Mouse (Mus musculus) gastrocnemius, adult 8-10 months (tissue): ENCODE results near the gene Pde4d. TPM values are rescaled to one million over a fixed set of nuclear protein-coding genes. Genes with fewer than 3 reads are reported as not detected.

ENCODE experiments used
- DNase-seq, 2 experiments: peaks; one replicate each; pipeline ENCODE4 v3.0.0; 2022; ENCODE audit warnings: low spot score in 2 of 2
- total RNA-seq, 4 experiments: library from RNA; stranded (reverse); gene quantifications; 2 replicates each; pipeline ENCODE4 v1.2.4; 2022

Pde4d gene
- total RNA-seq, 4 experiments from 2014 or later = 257 to 339 (median 308) TPM

DNA sequence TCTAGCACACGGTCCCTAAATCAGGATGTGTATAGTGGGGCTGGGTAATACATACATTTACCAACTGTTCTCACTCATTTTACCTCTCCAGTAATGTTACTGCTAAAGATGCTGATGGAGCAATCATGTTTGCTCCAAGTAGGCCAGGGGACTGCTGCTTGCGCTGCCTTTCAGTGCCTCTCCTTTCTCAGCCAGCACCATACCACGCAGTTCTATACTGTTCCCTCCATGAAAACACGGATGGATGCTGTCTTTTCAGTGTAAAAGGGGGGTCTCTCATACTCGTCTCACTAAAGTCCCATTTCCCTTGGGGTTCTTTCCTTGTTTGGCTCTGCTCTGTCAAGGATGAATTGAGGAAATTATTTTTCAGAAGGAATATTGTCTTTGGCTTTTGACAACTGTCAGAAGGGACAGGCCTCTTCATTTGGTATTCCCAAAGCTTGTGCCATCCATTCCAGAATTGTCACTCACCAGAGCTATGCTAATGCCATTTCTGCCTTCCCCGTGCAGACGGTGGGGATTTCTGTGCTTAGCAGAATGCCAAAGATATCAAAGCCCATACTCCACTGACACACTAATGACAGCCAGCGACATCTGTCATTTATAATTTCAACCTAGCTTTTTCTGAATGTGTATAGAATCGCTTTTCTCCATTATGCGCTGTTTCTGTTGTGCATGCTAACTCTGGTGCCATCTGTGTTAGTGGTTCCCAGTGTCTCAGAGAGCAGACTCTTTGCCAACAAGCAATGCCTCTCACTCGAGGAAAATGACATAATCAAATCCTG lies 1099.2 kb downstream of the Pde4d start:
- no peak for DNase-seq

DNA sequence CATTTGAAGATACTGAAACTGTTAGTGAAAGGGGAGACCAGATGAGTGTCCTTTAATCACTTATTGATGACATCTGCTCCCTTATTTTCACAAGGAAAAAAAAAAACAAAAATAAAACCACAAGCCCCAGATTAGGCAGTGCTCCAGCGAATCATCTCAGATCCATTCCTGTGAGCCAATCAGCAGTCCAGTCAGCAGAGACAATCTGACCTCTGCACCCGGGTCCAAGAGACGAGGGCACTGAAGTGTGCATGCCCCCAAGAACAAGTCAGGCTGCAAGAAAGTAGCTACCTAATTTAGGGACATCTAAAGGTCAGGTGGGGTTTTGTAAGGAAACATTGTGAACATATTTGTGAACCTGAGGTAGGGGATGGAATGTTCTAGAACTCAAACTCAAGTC lies 1102.1 kb downstream of the Pde4d start:
- DNase-seq = no peak

DNA sequence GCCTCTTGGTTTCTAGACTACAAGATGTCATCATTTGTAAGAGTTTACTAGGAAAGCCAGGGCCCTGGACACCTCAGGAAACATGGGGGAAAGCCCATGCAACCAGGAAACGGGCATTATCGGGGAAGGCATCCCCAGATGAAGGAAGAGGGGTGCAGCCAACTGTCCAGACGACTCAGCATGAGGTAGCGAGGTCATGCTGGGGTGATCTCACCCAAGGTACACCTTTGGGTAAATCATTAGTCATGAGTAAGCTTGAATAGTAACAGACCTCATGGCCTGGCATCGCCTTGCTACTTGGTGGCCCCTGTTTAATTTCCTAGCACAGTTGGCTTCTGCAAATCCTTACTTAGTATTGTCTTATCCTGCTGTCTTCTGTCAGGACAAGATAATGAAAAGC lies 1105.8 kb downstream of the Pde4d start:
- no peak for DNase-seq

DNA sequence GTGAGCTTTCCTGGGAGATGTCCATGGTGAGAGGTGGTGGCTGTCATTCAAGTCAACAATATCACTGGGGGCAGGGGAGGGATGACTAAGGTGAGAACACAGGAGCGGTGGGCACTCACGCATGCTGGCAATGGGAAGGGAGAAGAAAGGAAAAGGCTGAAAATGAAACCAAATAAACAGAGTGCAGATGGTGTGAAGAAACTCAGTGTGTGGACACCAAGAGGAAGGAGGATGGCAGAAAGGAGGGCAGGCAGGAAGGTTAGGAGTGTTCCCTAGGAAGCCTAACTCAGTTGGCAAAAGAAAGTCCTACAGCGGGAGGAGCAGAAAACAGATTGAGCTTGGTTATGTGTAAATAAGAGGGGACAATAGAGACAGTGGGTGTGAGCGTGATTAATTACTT lies 1107.1 kb downstream of the Pde4d start:
- no peak for DNase-seq

DNA sequence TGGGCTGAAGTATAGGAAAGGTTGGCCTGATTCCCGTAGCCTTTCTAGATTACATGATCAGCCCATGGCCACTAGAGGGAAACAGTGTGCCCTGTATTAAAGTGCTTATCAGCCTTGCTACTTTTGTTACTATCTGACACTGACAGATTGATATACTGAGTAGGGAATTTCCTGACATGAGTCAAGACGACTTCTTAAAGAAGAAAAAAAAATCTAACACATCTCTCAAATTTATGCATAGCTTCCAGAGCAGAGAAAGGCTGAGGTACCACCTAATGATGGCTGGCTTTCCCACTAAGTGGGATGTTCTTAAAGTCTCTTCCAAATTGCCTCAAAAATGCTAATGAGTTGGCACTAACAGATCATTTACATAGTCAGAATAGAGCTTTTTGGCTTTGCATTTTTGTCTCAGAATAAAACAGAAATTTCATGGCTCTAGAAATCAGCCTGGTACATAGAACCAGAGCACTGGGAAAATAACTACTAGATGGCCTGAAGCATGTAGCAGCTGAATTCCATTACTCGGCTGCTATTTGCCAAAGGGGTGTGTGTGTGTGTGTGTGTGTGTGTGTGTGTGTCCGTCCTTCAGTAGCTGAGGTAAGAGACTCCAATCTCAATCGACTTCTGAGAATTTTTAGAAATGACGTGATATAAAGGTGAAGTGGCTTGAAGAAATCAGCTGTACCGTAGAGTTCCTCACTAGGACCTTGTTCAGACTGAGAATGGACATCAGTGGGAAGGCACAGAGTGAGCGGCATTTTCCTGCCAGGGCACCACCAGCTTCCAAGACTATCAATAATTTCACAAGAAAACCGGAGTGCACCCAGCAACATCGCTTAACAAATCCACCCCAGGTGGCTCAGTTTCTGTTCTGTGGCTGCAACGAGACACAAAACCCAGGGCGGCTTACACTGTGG lies 1108.9 kb downstream of the Pde4d start:
- no peak for DNase-seq

DNA sequence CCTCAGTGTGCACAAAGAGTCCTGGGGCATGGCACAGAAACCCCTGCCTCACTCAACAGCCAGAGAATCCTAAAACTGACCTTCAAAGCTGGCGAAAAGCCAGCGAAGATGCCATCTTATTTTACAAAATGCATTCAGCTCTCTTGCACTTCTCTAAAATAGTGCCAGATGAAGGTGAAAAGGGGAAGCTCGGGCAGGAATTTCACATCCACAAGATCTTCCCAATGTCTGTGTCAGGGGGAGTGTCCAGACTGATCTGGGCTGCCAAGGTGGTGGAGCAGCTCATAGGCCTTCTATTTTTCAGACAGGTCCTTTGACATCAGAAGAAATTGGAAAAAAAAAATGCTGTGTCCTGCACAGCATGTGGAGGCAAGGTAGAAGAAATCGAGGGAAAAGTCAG lies 1110.5 kb downstream of the Pde4d start:
- no peak for DNase-seq

DNA sequence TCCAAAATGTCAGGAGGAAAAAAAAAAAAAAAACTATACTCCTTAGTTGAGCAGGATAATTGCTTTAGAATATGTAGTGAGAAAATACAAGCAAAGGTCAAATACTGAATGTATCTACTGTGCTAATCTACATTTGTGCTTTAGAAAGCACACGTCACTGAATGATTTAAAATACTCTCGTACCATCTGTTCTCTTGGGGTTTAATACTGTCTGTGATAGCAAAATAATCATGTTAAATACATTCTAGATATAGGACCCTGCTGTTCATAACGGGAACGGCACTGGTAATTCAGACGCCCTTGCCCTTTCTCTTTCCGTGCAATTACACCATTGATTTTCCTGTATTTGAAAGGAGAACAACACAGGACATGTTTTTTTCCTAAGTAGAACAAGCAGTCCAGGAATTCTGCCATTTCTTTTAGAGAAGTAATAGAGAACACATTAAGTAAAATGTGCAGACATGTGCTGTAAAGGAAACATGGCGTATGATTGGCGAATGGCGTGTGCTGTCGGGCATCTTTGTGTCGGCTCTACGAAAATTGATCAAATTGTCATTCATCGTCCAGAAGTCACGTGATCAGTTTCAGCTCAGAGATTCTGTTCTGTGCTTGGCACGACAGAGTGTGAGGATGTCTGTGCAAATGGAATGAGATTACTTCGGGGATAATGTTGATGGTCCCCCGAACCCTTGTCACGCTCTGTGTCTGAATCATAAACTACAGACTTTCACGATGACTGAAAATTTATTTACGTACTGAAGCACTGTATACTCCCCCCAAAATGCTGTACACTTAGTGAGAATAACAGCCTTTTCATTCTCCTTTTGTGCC lies 1119.1 kb downstream of the Pde4d start:
- no peak for DNase-seq

DNA sequence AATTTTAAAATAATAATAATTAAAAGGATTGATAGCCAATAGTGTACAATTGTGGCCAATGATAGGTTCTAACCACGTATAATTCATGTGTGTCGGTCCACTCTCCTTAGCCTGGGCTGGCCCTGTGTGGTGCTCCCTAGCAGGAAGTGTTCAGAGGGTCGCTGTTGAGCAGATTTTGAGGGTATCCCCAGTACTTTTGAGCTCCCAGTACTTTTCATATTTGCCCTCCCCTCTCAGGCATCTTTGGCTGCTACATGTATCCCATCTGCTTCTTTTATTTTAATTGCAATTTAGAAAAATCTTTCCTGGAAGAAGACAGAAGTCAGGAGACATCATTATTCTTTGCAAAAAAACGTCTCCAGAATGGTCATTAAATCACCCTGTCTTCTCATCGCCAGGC lies 1119.7 kb downstream of the Pde4d start:
- DNase-seq = no peak

DNA sequence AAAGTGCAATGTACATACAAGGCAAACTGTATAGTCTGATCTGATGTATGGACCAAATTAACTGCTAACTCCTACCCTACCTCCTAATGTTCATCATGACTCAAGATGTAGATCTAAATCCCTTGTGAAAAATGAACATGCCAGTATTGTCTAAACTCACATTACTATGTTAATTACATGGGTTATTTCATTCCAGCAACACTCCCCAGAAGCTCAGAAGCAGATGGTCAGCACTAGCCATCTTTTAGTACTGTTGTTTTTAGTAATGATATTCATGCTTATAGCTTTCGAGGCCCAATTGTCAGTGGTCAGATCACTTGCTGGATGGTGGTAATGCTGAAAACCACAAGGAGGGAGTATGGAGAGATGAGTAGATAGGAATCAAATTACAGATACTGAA lies 1127.0 kb downstream of the Pde4d start:
- no peak for DNase-seq

DNA sequence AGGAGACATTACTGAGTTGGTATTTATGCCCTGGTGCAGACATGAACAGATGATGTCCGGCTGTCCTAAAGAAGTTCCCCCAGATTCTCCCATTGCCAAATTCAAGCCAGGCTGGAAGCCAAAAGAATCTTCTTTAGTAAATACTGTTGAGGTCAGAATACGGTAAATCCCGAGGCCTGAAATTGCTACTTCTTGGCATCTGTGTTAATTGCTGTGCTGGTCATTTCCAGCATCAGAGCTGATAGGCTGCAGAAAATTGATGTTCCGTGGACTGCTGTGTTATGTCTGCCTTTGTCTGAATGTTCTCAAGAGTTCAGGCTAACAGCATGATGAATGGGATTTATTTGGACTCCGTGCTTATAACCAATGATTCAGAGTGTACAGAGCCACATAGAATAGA lies 1127.7 kb downstream of the Pde4d start:
- DNase-seq = no peak

DNA sequence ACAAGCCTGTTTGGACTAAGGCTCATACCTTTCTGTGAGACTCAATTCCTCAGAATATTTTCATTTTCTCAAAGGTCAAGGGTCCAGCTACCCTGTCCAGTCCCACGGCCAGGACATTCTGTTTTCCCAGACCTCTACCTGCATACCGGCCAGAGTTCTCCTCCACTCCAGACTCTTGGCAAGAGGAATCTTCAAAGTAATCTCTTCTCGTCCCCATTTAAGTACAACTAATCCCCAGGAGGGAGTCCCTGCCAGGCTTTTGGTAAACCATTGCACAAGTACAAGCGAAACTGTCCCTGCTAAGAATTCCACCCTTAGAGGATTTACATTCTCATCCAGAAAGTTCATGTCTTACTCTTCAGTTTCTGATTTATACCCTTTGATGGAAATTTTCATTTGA lies 1128.2 kb downstream of the Pde4d start:
- DNase-seq = no peak

DNA sequence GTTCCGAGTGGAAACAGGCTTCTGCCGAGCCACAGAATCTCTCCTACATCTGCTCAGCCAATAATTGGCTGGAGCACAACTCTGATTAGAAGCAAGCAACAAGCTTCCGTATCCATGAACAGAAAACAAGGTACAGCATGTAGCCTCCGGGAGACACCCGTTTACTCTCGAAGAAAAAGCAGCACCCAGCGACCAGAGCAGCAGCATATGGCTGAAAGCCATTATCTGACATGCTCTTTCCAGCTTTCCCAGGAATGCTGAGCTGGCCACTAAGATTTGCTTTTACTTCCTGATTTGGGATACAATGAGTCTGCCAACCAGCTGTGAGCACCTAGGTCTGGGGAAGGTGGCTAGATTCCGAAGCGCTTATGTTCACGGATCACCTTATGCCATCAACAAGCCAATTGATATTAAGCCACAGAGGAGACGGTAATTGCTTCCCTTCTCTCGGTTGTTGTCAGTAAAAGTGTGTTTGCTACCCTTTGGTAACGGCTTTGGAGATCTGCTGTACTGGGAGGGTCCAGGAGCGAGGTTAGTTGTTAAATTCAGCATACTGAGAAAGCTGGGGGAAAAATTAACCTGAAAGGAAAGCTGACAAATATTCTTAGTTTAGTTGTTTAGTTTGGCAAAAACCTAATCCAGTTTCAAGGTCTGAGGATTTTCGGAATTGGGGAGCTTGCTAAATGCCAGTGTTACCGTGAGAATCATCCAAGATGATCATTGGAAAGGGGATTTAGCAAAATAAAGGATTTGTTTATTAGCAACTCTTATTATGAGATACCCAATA lies 1131.7 kb downstream of the Pde4d start:
- DNase-seq = no peak

DNA sequence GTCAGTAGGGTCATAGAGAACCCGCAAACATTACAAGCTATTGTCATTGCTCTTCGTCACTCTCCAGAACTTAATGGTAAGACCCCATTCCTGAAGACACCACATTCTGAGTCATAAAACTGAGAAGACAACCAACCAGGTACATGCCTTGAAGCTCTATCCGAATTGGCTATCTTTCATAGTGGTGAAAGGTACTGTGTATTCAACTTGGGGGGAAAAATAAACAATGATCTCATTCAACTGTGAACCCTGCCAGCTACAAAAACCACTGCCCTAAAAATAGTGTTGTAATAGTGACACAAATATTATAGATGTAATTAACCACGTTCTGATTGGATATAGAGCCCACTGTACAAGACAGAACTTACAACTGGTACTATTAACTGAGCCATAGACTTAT lies 1140.3 kb downstream of the Pde4d start:
- DNase-seq = no peak

DNA sequence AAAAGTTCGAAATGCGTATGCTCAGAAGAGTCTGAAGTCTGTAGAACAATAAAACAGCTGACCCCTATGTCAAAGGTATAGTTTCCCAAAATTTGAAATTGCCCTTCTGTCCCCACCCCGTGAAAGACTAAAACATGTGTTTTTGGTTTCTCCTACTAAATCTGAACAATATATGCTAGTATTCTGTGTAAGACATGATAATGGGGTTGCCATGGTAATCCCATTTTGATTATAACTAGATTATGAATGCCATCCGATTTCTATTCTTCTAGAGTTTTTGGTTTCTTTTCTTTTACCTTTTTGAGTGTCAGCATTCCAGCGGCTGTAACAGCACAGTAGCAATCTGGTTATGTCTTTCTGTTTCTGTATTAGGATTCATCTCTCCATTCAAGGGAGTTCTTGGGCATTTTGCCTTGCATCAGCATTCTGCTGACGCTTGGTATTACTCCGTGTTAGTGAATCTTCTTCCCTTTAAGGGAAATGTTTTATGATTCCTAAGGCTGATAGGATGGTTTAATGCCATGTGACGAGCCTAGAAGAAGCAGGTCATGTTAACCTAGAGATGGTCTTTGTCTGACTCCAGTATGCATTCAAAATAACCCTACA lies 1142.5 kb downstream of the Pde4d start:
- no peak for DNase-seq

DNA sequence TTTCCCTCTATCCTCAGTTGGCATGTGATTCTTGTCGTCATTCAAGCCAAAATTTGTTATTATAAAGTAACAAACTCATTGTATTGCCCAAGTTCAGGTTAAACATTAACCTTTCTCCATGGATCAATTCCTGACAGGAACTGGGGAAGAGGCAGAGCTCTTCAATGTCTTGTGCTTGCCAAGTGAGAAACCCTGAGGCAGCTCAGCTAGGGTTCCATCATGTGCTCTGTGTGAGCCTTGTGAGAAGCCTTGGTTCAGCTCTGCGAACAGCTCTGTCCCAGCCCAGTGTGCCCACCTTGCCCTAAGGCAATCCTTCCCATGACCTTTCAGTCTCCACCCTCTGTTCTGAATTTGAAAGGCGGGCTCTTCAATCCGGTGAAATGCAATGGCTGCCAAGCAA lies 1150.0 kb downstream of the Pde4d start:
- DNase-seq = no peak

DNA sequence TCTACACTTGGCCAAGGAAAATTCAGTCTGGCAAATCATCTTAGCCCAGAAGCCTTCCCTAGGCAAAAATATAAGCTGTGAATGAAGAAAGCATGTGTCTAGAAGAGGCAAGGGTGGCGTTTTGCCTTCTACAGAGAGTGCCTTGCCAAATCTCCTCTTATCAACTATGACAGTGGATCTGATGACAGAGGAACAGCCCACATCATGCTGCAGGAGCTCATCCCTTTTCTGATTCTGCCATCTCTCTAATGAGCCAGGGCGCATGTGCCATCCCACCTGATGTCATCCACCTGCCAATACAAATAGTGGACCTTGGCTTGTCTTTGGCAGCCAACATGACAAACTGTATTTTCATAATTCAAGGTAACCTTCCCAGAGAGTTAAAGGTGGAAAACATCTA lies 1154.3 kb downstream of the Pde4d start:
- DNase-seq = no peak

DNA sequence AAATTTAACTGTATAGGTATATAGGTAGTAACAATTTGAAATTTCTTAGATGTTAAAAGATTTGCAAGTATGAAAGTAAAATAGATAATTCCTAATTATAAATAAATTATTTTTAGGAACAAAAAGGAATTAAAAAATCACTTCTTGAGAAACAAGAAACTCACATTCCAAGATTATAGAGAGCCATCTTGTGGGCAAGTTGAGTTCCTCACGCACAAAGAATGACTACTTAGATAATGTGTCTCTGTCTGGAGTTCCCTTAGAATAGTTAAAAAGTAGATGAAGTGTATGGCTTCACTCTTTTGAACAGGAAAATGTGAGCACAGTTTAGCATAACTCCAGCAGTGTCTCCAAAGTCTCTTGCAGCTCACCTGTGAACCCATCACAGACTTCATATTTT lies 1155.4 kb downstream of the Pde4d start:
- no peak for DNase-seq

DNA sequence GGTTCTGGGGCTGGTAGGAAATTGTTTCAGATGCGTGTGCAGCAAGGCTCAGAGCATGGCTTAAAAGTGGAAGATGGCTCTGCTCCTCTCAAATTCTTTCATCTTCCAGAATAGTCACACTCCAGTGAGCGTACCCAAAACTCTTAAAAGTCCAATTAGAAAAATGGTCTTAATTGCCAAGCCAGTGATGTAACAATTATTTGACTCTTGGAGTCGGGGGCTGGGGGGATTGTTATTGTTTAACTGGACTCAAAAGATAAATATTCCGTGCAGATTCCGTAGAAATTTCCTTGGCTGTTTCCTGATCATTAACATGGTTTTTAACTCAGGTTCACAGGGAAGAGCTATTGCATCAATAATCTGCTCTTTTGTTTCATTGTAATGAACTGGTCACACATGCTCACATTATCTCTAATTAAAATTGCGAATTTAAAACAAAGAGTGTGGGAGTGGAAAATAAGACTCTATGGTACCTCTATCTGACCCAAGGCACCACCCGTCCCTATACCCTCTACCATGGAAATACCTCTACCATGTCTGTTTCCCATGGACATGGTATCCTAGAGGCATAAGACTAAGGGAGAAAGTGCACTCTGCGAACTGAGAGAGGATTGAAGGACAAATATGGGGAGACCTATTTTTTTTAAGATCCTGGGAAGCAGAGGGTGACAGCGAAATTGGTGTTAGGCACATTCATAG lies 1159.5 kb downstream of the Pde4d start:
- no peak for DNase-seq

DNA sequence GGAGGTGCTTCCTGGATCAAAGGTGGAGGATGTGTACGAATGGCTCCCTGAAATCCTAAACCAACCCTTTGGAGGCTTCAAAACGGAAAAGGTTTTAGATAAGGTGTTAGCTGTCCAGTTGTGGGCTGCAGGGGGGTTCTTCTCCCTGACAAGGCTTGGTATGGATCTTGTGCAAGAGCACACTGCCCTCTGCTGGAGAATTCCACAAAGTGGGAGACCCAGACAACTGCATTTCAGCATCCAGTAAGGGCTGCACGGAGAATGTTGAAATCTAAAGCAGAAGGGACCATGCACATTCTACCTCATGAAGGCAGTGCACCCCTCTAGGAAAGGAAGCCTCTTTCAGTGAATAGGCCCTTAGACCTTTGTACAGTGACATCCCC lies 1160.0 kb downstream of the Pde4d start:
- peak in 1 of 2 experiments; percentile 27 for DNase-seq

DNA sequence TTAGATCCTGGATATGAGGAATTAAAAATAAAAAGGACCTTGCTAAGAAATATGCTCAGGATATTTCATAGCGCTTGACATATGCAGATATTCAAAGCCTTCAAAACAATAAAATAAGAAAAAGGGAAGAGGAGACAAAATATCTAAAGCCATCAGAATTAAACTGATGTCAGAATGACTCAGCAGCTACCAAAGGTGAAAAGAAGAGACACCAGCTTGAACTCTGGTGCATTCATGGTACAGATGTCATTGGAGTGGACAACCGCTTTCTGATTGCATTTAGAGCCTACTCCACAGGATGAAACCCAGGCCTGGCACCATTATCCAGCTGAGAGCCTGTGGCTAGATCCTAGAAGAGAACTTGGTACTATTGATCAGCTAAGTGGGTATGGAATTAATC lies 1161.0 kb downstream of the Pde4d start:
- no peak for DNase-seq
